Mouse (Mus musculus) spleen, adult 2 months (tissue): ENCODE measurements at regions not wholly inside any gene's neighbourhood (a gene's known extent, or its start where the extent isn't known, plus 50 kb on each side); places are given as distances from the start of the nearest gene placed in this dataset.

ENCODE experiments used
- CTCF ChIP-seq: fragments of 200-500 bp; IDR thresholded peaks from 2 replicates; pipeline ENCODE4 v1.5.1; 2011; ENCODE audit warnings: mild to moderate bottlenecking, inconsistent platforms; ENCODE audit not compliant: insufficient read depth, insufficient read length, insufficient replicate concordance; ENCODE audit errors: extremely low read depth
- POLR2A ChIP-seq: fragments of 200-500 bp; IDR thresholded peaks from 2 replicates; pipeline ENCODE4 v1.6.1; 2011; ENCODE audit warnings: low read depth, low read length, inconsistent platforms

DNA sequence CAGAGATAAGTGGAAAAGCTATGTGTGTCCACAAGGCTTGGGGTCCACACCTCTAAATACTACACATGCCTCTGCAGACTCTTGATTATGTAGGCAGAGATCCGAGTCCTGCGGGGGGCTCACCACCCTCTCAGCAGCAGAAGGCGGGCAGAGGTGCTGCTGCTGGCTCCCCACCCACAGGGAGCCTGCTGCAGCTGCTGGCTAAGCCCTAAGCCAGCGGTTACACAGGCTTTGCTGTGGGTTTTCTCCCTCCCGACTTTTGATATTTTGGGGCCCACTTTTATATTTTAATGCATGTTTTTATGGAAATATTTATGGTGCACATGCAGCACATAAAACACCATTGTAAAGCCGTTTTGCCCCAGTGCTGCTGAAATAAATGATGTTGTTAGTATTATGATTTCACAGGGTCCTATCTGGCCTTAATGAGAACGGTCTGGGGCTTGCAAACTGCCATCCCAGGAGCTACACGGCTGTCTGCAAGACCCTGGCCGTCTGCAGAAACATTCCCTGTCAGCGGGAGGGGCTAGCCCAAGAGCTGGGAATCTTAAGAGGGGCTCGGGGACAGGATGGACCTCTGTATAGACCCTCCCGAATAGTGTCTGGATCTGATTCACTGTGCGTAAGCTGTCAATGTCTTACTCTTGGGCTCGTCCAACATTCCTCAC lies 82.9 kb upstream of the Actrt2 start:
- no peak for TF ChIP-seq POLR2A
- TF ChIP-seq CTCF: no peak
